Mouse (Mus musculus) gastrocnemius, adult 2 months (tissue): ENCODE measurements around the gene Kcp. TPM values are rescaled to one million over a fixed set of nuclear protein-coding genes. Genes with fewer than 3 reads are reported as not detected.
A peak's percentile ranks its signal among the peaks of the same experiment; 100 is the strongest.

Experiments
- DNase-seq: peaks from one replicate; pipeline ENCODE4 v3.0.0; 2022
- H3K27ac ChIP-seq: fragments of 200-600 bp; 2 replicates; pipeline ENCODE4 v1.8.1; 2022; ENCODE audit warnings: mild to moderate bottlenecking
- H3K4me3 ChIP-seq: fragments of 200-600 bp; 2 replicates; pipeline ENCODE4 v1.8.1; 2022; ENCODE audit warnings: mild to moderate bottlenecking, moderate library complexity
- CTCF ChIP-seq: fragments of 200-600 bp; IDR thresholded peaks from 2 replicates; pipeline ENCODE4 v1.8.1; 2022; ENCODE audit warnings: antibody characterized with exemption, mild to moderate bottlenecking, moderate library complexity
- intact Hi-C: fragments of 180-260 bp; cut with DNase I; formaldehyde crosslinking; loops from one replicate; pipeline ENCODE4 v1.15.1; 2025
- total RNA-seq, 2 experiments: library from RNA; stranded (reverse); gene quantifications; 2 replicates each; pipeline ENCODE4 v1.2.3; 2021

Gene Kcp
- total RNA-seq, 2 experiments from 2014 or later = 3.8 to 4.0 TPM

DNA sequence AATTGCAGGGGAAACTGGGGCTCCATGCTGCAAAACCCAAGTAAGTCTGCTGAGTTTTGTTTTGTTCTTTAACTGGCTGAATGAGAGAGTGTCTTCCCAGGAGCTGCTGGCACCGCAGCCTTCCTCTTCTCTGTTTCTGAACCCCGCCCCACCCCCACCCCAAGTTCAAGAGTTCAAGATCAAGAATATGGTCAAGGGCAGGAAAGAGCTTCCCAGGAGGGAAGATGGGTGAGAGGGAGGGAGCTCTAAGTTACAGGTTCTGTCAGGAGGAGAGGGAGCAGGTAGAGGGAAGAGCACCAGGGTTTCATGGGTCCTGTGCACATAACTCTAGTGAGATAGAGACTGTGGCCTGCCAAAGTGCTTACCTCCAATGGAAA lies 21.7 kb upstream of the Kcp start:
- Histone ChIP-seq H3K4me3 (peak overlapping the region; percentile 53), H3K27ac (0 out of 2 replicates have a peak overlapping the region, but pooled peaks have one; percentile 43)
- TF ChIP-seq CTCF = no peak
- no peak for DNase-seq
- intact Hi-C loops = no loop called here

DNA sequence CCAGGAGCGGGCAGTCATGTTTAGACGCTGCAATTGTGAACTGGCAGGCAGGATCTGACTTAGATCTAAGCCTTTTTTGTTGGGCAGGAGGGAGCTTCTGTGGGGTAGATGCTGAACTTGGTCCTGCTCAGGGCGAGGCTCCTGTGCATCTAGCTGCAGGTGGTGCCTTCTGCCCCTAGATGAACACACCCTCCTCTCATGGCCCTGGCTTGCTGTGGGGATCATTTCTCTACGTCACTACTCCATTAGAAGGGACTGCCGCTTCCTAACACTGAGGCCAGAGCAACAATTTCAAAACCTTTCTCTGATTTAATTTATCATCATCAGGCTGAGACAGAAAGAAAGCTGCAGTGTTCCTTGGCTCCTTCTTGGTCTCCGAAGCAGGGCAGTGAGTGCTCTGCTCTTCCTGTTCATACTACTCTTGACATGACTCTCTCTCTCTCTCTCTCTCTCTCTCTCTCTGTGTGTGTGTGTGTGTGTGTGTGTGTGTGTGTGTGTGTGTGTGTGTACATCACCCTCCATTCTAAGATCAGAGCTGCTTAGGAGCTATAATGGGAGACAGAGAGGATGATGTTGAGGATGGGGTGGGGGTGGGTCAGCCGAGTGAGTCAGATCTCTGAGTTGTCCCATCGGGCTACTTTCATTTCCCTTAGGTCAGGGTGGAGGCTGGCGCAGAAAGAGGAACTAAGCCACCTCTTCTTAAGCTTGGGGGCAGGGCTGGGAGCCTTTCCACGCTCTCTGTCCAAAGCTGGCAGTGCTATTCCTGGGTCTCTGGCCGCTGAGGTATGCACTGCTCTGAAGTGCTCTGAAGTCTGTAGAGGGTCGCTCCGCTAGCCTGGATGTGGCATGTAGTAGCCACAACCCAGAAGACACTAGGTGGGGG lies 21.1 kb upstream of the Kcp start:
- no peak for TF ChIP-seq CTCF
- intact Hi-C loops = no loop called here

DNA sequence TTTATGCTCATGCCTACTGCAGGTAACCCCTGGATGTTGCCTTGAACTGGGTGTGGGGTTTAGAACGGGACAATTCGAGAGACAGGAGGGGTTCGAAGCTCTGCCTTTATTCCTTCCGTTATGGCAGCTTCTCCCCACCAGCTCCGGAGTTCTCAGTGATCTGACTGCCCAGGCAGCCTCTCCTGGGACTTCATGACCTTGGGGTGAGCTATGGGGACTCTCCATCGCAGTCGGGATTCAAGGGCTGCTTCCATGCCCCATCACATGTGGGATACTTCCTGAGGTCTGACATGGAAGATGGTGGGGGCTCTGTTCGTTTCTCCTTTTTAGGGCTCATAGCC lies 20.4 kb upstream of the Kcp start:
- H3K4me3 ChIP-seq = peak overlapping the region; percentile 86
- intact Hi-C loops = no loop called here
- TF ChIP-seq CTCF = no peak
- no peak for DNase-seq
- peak overlapping the region; percentile 46 for H3K27ac ChIP-seq

More for the DNA sequence above, 21.1 kb upstream of the Kcp start:
- H3K27ac ChIP-seq = peak overlapping the region; percentile 46; the same call in 1 of the 2 replicates
- peak overlapping the region; percentile 86 for H3K4me3 ChIP-seq
- peak; percentile 54 for DNase-seq

DNA sequence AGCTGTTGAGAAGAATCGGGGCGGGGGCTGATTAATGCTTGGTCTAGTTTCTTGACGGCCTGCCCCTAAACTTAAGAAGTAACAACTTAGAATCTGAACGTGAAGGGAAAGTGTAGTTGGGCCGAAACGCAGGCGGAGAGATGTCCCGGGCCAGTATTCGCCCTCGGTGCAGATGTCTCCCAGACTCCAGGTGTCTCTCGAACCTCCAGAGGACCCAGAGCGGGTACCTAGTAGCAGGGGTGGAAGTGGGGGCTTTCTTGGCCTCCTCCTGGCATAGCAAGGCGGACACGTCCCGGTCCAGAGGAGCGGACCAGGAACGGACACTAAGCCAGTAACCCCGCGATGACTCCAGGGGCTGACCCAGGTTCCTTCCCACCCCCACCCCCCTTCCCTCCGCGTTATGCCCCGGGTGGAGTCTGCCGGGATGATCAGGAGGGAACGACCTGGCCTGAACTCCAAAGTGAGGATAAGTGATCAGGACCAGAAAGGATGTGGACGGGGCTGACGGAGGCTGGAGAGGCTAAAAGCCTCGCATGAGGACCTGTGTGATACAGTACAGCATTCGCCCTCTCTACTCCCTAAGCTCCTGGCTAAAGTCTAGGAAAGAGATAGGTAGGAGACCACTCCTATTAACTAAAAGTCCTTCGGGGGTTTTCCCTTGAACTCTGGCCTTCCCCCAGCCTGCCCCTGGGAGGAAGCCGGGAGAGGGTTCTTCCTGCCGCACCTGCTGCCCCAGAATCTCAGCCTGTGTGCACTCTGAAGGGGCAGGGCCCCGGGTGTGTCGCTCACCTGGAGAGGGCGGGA lies 19.8 kb upstream of the Kcp start:
- Histone ChIP-seq H3K4me3 (peak overlapping the region; percentile 86), H3K27ac (peak overlapping the region; percentile 68)
- DNase-seq = no peak
- intact Hi-C loops = no loop called here
- TF ChIP-seq CTCF = no peak

DNA sequence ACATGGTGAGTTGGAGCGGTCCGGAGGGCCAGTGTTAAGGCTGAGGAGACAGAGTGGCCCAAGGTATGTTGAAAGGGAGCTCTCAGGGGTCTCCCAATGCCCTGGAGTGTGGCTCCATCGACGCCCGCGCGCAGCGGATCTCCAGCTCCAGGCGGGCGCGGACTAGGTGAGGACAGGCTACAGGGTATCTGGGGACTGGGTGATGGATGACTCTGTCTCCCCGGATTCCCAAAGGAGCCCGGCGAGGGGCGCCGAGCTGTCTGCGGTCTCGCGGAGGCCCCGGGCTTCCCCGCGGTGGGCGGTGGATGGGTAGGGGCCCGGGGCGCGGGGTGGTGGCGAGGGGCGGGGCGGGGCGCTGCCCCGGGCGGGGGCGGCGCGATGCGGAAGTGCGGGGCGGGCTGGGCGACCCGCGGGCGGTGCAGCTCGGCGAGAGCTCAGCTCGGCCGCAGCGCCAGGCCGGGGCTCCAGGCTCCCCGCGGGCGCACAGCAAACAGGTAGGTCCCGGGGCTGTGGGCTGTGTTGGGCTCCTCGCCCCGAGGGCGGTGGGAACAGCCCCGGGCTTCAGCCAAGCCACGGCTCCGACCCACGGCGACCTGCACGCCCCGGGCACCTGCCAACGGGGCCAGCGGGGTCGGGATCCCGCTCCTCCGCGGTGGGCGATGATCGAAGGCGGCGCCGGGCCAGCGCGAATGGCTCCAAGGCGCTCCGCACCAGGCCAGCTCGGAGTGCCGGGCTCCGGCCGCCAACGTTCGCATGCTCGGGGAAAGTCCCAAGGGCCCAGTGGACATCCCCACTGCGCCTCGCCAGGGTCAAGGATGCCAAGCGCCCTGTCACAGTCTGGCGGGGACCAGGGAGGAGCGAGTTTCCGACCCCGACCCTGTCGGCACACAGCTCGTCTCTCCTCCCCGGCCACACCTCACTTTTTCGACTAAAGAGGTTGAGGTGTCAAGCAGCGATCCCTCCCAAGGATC lies 18.8 kb upstream of the Kcp start, which contains the start of gene Irf5:
Irf5 (plus strand) TSS at position 345 of the 971 bp plus-strand sequence.
- intact Hi-C loops = no loop called here
- peak within 1 kb of the TSS; percentile 86 for H3K4me3 ChIP-seq
- peak; percentile 60 for DNase-seq
- no peak for TF ChIP-seq CTCF
- H3K27ac ChIP-seq = peak within 1 kb of the TSS; percentile 68

DNA sequence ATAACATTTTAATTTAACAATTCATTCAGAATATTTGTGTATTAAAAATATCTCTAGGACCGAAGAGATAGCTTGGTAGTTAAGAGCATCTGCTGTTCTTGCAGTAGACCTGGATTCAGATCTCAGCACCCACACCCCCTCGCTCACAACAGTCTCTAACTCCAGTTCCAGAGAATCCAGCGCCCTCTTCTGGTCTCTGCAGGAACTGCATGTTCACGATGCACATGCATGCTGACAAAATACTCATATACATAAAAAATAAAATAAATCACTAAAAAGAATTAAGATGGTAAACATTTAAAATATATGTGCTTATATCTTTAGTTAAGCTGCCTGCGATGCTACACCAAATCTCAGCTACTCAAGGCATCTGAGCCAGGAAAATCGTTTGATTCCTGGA lies 17.5 kb upstream of the Kcp start:
- Histone ChIP-seq H3K4me3 (no peak overlapping the region), H3K27ac (no peak overlapping the region)
- TF ChIP-seq CTCF = peak; percentile 49
- intact Hi-C loops = no loop called here
- no peak for DNase-seq

DNA sequence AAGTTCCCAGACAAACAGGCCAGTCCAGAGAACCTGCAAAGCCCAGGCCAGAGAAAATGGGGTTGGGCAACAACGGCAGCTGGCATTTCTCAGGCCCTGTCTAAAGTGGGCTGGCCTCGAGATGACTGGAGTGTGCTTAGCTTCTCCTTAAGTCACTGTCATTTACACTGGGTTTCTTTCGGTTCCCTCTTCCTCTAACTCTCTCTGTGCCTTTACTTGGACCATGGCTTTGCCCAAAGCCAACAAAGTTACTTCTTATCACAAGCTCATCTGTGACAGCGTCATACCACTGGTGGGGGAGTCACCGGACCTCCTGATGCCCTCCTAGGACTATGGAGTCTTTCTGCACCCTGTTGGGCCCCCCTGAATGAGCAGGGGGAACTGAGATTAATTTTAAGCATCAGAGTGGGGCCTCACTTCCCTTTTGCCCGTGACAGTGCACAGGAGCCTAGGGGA lies 16.3 kb upstream of the Kcp start:
- H3K4me3 ChIP-seq = no peak overlapping the region
- TF ChIP-seq CTCF = no peak
- peak; percentile 38 for DNase-seq
- no peak overlapping the region; the same call in 1 of the 2 replicates for H3K27ac ChIP-seq
- intact Hi-C loops = no loop called here

DNA sequence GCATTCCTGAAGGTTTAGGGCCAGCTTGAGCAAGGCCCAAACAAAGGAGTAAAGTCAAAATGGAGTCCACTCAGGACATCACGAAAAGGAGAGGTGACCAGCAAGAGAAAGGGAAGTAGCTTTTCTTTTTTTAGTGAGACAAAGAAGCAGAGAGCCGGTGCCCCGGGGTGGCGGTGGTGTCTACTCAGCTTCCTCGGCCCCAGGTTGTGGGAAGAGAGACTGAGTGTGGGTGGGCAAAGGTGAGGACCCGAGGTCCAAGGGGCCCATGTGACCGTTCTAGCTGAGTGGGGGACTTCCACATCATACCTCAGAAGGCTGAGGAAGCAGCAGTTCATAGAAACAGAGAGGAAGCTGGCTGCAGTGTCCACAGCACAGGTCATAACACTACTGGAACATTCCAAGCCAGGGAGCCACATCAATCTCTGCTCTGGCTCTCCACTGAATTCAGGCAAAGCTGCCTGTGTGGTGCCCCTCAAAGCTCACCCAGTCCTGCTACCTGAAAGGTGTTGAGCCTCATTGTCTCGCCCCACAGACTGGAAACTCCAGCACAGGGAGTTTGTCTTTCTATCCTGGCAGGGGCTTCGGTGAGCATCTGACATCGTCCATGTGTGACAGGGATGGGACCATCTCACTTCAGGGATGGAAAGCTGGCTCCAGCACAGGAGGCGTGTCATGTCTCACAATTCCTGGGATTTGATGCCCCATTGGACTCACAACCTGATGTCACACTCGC lies 15.7 kb upstream of the Kcp start:
- peak overlapping the region; percentile 12; the same call in 1 of the 2 replicates for H3K27ac ChIP-seq
- H3K4me3 ChIP-seq = no peak overlapping the region
- TF ChIP-seq CTCF = no peak
- intact Hi-C loops = no loop called here
- no peak for DNase-seq

DNA sequence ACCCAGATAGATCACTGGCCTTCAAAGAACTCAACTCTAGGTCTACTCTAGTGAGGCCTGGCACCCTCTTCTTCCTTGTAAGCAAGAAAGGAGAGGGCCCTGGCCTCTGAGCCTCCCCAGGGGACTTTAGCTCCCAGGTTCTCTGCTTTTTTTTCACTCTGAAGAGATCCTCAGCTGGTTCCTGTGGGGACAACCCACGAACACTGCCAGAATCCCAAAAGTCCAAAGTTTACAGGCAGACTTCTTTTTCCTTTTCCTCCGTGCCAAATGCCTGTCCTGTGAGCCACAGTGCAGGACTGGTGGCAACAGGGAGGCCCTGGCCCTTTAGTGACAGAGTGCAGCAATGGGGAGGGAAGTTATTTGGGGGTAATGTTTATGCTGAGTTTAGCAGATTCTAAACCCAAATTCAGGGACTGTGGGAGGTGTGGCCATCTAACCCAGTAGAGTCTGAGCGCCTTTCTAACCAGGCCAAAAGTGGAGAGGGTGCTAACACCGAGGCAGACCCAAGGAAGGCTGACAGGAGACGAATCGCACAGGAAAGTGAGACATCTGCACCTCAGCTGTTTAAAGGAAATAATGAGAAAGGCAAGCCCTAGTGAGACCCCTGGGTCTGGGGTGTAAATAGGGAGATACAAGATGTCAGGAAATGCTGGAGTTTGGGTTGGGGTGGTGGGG lies 15.0 kb upstream of the Kcp start:
- no peak overlapping the region for H3K27ac ChIP-seq
- DNase-seq = no peak
- H3K4me3 ChIP-seq = no peak overlapping the region
- TF ChIP-seq CTCF = no peak
- intact Hi-C loops = no loop called here

DNA sequence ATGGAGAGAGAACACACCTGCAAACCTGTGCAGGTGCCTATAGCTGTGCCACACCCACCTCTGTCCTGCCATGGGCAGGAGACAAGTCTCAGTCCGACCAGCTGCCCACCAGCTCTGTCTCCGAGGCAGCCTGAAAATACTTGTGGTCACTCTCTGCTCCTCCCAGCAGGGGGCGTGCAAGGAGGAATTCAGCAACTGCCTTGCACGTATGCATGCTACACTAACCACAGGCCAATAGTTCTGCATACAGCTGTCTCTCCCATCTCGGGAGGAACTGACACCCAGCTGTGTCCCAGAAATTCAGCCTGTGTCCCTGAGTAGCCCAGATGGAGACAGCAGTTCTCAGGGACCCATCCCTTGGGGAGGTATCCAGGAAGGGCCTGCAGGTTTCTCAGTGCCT lies 9.4 kb upstream of the Kcp start:
- no peak overlapping the region for H3K4me3 ChIP-seq
- peak; percentile 81 for DNase-seq
- TF ChIP-seq CTCF = peak; percentile 86
- intact Hi-C loops = loop anchor here (2.0 kb wide), 1 partner anchor 132 kb away; no protein-coding TSS in a partner anchor
- no peak overlapping the region for H3K27ac ChIP-seq

DNA sequence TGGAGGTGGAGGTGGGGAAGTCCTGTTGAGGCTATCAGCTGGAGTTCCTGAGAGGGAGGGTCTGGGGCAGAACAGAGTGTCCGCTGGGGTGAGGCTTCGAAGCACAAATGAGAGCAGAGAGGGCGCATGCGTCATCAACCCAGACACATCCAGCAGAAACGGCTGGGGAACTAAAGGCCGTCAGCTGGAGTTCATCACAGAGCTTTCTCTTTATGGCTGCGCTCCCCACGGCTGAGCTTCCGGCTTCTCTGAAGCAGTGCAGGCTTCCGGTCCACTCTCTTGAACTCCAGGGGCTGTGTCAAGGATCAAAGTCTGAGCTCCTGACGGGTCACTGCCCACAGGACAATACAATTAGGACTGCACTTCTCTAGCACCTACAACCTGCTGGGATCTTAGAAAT lies 5.5 kb upstream of the Kcp start:
- DNase-seq = peak; percentile 49
- intact Hi-C loops = no loop called here
- Histone ChIP-seq H3K27ac (peak overlapping the region; percentile 69), H3K4me3 (peak overlapping the region; percentile 50)
- no peak for TF ChIP-seq CTCF
